Mouse (Mus musculus) testis, adult 2 months (tissue): Measurements from ENCODE around the gene Gm28230.

ENCODE experiments used
- CTCF ChIP-seq: fragments of 200-500 bp; IDR thresholded peaks from 2 replicates; pipeline ENCODE4 v1.5.1; 2012; ENCODE audit warnings: low read depth, mild to moderate bottlenecking, inconsistent platforms, low read length, moderate library complexity; ENCODE audit not compliant: control insufficient read depth, insufficient read depth, insufficient replicate concordance
- POLR2A ChIP-seq: fragments of 200-500 bp; IDR thresholded peaks from 2 replicates; pipeline ENCODE4 v1.6.1; 2012; ENCODE audit warnings: low read depth, mild to moderate bottlenecking, inconsistent platforms, low read length, moderate library complexity; ENCODE audit not compliant: control insufficient read depth

- TF ChIP-seq CTCF = no peak
- TF ChIP-seq POLR2A = no peak
These were observed 12.9 kb downstream of the Gm28230 start for GRCm38 (mm10) chr2:74739476-74739800.
